Mouse (Mus musculus) forebrain, embryonic 16.5 days (tissue): ENCODE measurements around the gene Cdk7. TPM values are rescaled to one million over a fixed set of nuclear protein-coding genes. Genes with fewer than 3 reads are reported as not detected.

Source experiments
- ATAC-seq: fragments of 200-750 bp; cut with Nextera tagmentation; 2 replicates; pipeline ENCODE4 v1.8.0; 2017; ENCODE audit warnings: mild to moderate bottlenecking, moderate library complexity
- H3K27ac ChIP-seq: fragments of 300-500 bp; sonication (generic); 2 replicates; pipeline ENCODE4 v1.5.1; 2014; ENCODE audit warnings: low read length, control low read depth
- H3K27me3 ChIP-seq: fragments of 300-500 bp; sonication (generic); replicated peaks from 2 replicates; pipeline ENCODE4 v1.6.1; 2014; ENCODE audit warnings: low read length; ENCODE audit not compliant: control insufficient read depth, insufficient read depth
- H3K36me3 ChIP-seq: fragments of 300-500 bp; sonication (generic); 2 replicates; pipeline ENCODE4 v1.6.1; 2014; ENCODE audit not compliant: control insufficient read depth, insufficient read depth
- H3K4me1 ChIP-seq: fragments of 300-500 bp; sonication (generic); replicated peaks from 2 replicates; pipeline ENCODE4 v1.6.1; 2014; ENCODE audit warnings: low read length; ENCODE audit not compliant: control insufficient read depth, insufficient read depth
- H3K4me2 ChIP-seq: fragments of 300-500 bp; sonication (generic); 2 replicates; pipeline ENCODE4 v1.6.1; 2014; ENCODE audit warnings: mild to moderate bottlenecking, low read length, control low read depth
- H3K4me3 ChIP-seq: fragments of 300-500 bp; sonication (generic); replicated peaks from 2 replicates; pipeline ENCODE4 v1.5.1; 2014; ENCODE audit warnings: mild to moderate bottlenecking, low read length, control low read depth
- H3K9ac ChIP-seq: fragments of 300-500 bp; sonication (generic); replicated peaks from 2 replicates; pipeline ENCODE4 v1.6.1; 2014; ENCODE audit warnings: low read depth, low read length, control low read depth
- H3K9me3 ChIP-seq: fragments of 300-500 bp; sonication (generic); 2 replicates; pipeline ENCODE4 v1.6.1; 2016; ENCODE audit warnings: low read length; ENCODE audit not compliant: control insufficient read depth
- WGBS: fragments of 180-500 bp; shearing (Covaris S2); extraction: QIAGEN DNeasy Blood & Tissue Kit; methylation state at CpG from one replicate; pipeline ENCODE4 v1.1.7; 2014; 5-methylcytosine and 5-hydroxymethylcytosine counted together
- polyA plus RNA-seq: library from polyadenylated mRNA; unstranded; fragments of >200 nt; fragmentation: Nextera tagmentation; extraction: Ambion mirVana; gene quantifications from 2 replicates; pipeline ENCODE4 v1.2.1, GENCODE M21; 2015

The Cdk7 gene
- polyA plus RNA-seq, 1 experiment from 2014 or later: 56.5 TPM

- no peak overlapping the region for H3K9ac ChIP-seq
- peaks cover 51% of the 10 kb centered on the region for H3K36me3 ChIP-seq
- ATAC-seq: no peak
- no peak overlapping the region for H3K4me2 ChIP-seq
- H3K27me3 ChIP-seq: no peaks in the 10 kb centered on the region
- no peak overlapping the region for H3K27ac ChIP-seq
- no peaks in the 10 kb centered on the region for H3K9me3 ChIP-seq
- 94% methylated on average over 2 of the region's 2 CpGs for WGBS
- H3K4me1 ChIP-seq: no peaks in the 10 kb centered on the region
- H3K4me3 ChIP-seq: no peak overlapping the region
Observed at GRCm38 (mm10) chr13:100703468-100703867, 27.3 kb downstream of the Cdk7 start.

DNA sequence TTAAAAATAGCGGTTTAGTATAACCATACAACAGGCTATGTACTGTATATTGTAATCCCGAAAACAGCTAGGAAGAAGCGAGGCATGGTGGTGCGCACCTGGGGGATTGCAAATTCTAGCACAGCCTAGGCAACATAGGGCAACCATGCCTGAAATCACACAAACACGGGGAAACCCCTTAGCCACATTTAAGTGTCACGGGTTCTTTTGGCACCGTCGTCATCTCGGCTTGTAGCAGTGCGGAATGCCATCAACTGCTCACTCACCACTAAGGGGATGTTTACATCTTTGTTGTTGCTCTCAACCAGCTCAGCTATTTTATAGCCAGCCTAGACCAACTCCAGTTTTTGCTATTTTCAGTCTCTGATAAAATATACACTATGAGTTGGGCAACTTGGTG, 31.9 kb downstream of the Cdk7 start:
- H3K36me3 ChIP-seq: peaks cover 31% of the 10 kb centered on the region
- 95% methylated on average over 10 of the region's 10 CpGs for WGBS

DNA sequence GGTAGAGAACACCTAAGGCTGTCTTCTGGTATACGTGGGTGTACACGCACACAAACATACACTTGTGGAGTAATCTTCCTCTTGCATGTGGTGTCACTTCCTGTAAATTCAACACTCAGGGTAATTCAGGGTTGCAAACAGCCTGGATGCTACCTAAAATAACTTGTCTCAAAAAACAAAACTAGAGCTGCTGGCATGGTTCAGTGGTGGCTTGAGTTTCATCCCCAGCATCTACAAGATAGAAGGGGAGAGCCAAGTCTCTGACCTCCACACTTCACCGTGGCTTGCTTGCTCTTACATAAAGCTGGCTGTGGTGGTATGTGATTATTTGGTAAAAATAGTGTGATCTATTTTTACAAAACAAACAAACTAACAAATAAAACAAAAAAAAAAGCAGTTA, 33.2 kb downstream of the Cdk7 start:
- ATAC-seq: no peak
- H3K27ac ChIP-seq: no peak overlapping the region
- H3K9me3 ChIP-seq: no peaks in the 10 kb centered on the region
- no peaks in the 10 kb centered on the region for H3K4me1 ChIP-seq
- H3K36me3 ChIP-seq: peaks cover 22% of the 10 kb centered on the region
- no peak overlapping the region for H3K4me3 ChIP-seq
- no peak overlapping the region for H3K4me2 ChIP-seq
- 92% methylated on average over 3 of the region's 3 CpGs for WGBS
- H3K9ac ChIP-seq: no peak overlapping the region
- H3K27me3 ChIP-seq: no peaks in the 10 kb centered on the region

More for the DNA sequence above, 31.9 kb downstream of the Cdk7 start:
- Histone ChIP-seq H3K9ac (no peak overlapping the region), H3K9me3 (no peaks in the 10 kb centered on the region), H3K27ac (no peak overlapping the region), H3K4me1 (no peaks in the 10 kb centered on the region), H3K4me2 (no peak overlapping the region), H3K4me3 (no peak overlapping the region), H3K27me3 (no peaks in the 10 kb centered on the region)
- ATAC-seq: no peak

DNA sequence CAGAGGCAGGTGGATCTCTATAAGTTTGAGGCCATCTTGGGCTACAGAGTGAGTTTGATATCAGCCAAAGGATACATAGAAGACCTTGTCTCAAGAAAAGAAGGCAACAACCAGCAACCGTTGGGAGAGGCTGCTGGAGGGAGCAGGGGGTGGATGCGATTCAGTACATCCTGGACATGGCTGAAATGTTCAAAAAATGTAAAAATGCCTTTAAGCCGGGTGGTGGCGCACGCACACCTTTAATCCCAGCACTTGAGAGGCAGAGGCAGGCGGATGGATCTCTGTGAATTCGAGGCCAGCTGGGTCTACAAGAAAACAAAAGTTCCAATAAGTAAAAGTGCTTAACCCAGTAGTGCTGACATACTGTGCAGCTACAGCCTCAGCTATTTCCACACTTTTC, 43.2 kb downstream of the Cdk7 start:
- H3K4me2 ChIP-seq: no peak overlapping the region
- 73% methylated on average over 7 of the region's 7 CpGs for WGBS

GRCm38 (mm10) chr13:100684355-100684754, 46.4 kb downstream of the Cdk7 start:
- Histone ChIP-seq H3K9me3 (no peaks in the 10 kb centered on the region), H3K36me3 (no peaks in the 10 kb centered on the region), H3K4me2 (no peak overlapping the region), H3K4me3 (no peak overlapping the region), H3K9ac (no peak overlapping the region), H3K27me3 (no peaks in the 10 kb centered on the region), H3K4me1 (no peaks in the 10 kb centered on the region), H3K27ac (no peak overlapping the region)
- no peak for ATAC-seq
- 77% methylated on average over 2 of the region's 2 CpGs for WGBS

More for the DNA sequence above, 43.2 kb downstream of the Cdk7 start:
- Histone ChIP-seq H3K4me3 (no peak overlapping the region), H3K9ac (no peak overlapping the region), H3K9me3 (no peaks in the 10 kb centered on the region), H3K4me1 (no peaks in the 10 kb centered on the region), H3K36me3 (no peaks in the 10 kb centered on the region), H3K27me3 (no peaks in the 10 kb centered on the region), H3K27ac (no peak overlapping the region)
- ATAC-seq: no peak

- H3K4me3 ChIP-seq: no peak overlapping the region
- no peak overlapping the region for H3K4me2 ChIP-seq
- ATAC-seq: no peak
- no peaks in the 10 kb centered on the region for H3K9me3 ChIP-seq
- H3K27me3 ChIP-seq: no peaks in the 10 kb centered on the region
- no peaks in the 10 kb centered on the region for H3K36me3 ChIP-seq
- no peaks in the 10 kb centered on the region for H3K4me1 ChIP-seq
- 88% methylated on average over 2 of the region's 2 CpGs for WGBS
- H3K9ac ChIP-seq: no peak overlapping the region
- no peak overlapping the region for H3K27ac ChIP-seq
Observed at GRCm38 (mm10) chr13:100682837-100683236, 47.9 kb downstream of the Cdk7 start.

DNA sequence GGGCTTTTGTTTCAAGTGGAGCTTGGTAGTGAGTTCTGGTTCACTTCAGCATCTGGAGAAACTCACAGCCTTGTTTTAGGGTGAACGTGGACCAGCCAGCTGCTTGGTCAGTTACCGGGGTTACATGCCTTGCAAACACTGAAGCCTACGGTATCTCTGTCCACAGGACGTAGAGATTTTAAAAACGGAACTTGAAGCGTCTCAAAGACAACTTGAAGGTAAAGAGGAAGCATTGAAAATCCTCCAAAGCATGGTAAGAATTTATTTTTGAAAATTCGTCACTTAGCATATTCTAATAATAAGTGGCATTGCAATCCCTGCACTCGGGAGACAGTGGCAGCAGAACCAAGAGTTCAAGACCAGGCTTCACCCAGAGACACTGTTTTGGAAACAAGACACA, 49.1 kb downstream of the Cdk7 start:
- no peaks in the 10 kb centered on the region for H3K9me3 ChIP-seq
- no peak overlapping the region for H3K9ac ChIP-seq
- H3K27me3 ChIP-seq: no peaks in the 10 kb centered on the region
- WGBS: 86% methylated on average over 8 of the region's 8 CpGs
- no peak overlapping the region for H3K27ac ChIP-seq
- H3K36me3 ChIP-seq: no peaks in the 10 kb centered on the region
- H3K4me1 ChIP-seq: no peaks in the 10 kb centered on the region
- ATAC-seq: no peak
- no peak overlapping the region for H3K4me2 ChIP-seq
- H3K4me3 ChIP-seq: no peak overlapping the region

DNA sequence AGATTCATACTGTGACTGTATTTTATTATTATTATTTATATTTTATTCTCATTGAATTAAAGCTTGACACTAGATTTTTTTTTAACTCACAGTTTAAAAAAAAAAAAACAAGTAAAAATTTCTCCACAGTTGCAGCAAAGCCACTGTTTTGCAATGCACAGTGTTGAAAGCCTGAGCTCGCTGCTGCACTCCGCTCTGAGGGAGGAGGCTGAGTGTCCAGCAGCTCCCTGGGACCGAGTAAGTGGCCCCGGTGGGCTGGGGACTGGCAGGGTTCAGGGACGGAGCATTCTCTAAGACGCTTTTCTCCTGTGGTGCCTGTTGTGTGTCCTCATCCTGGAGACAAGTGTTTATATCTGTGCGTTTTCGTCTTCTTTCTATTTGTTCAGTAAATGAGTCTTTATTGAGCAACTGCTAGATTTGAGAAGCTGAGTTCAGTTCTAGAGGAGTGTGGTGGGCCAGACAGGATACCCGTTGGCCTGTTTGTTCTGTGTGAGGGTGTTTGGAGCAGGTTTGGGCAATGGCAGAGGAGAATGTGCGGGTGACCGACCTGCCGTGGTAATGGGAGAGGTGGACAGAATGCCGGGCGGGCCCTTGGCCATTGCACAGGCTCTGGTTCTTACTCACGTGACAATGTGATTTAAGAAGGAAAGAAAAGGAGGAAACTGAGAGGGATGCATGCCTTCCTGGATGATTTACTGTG, 54.7 kb downstream of the Cdk7 start:
- no peak for ATAC-seq
- Histone ChIP-seq H3K4me2 (no peak overlapping the region), H3K9me3 (0 out of 2 replicates have a peak, but pooled peaks cover 2% of the 10 kb centered on the region), H3K36me3 (no peaks in the 10 kb centered on the region), H3K4me3 (no peak overlapping the region), H3K27ac (no peak overlapping the region), H3K9ac (no peak overlapping the region), H3K4me1 (no peaks in the 10 kb centered on the region), H3K27me3 (no peaks in the 10 kb centered on the region)
- 89% methylated on average over 15 of the region's 15 CpGs for WGBS

- Histone ChIP-seq H3K9ac (no peak overlapping the region), H3K4me2 (peak overlapping the region; percentile 86), H3K9me3 (0 out of 2 replicates have a peak, but pooled peaks cover 2% of the 10 kb centered on the region), H3K36me3 (peaks cover 8% of the 10 kb centered on the region; the same call in 1 of the 2 replicates), H3K4me3 (peak overlapping the region; percentile 54), H3K27ac (no peak overlapping the region), H3K27me3 (no peaks in the 10 kb centered on the region), H3K4me1 (peaks cover 11% of the 10 kb centered on the region)
- 59% methylated on average over 9 of the region's 9 CpGs for WGBS
- ATAC-seq: no peak
Observed at GRCm38 (mm10) chr13:100670181-100670741, 60.5 kb downstream of the Cdk7 start.
